Mouse (Mus musculus) small intestine, adult 2 months (tissue): ENCODE results near the gene Ceacam15.

Experiments
- CTCF ChIP-seq: fragments of 200-500 bp; IDR thresholded peaks from 2 replicates; pipeline ENCODE4 v1.5.1; 2012; ENCODE audit warnings: low read depth, mild to moderate bottlenecking, control low read depth, inconsistent platforms, low read length, moderate library complexity, mixed read lengths; ENCODE audit not compliant: insufficient replicate concordance, insufficient read length; ENCODE audit errors: extremely low read depth
- POLR2A ChIP-seq: fragments of 200-500 bp; IDR thresholded peaks from 2 replicates; pipeline ENCODE4 v1.6.1; 2012; ENCODE audit warnings: low read depth, mild to moderate bottlenecking, control low read depth, inconsistent platforms, low read length, moderate library complexity

- no peak for TF ChIP-seq CTCF
- no peak for TF ChIP-seq POLR2A
Measured at GRCm38 (mm10) chr7:16639028-16639427, 36.5 kb downstream of the Ceacam15 start.
